Mouse (Mus musculus) E14TG2a.4 (cell line): Measurements from ENCODE around the gene Coq5.

Experiments
- CTCF ChIP-seq: conservative IDR thresholded peaks from 2 replicates; pipeline ENCODE4 v1.5.1; 2014; ENCODE audit warnings: low read length
- POU5F1 ChIP-seq: IDR thresholded peaks from 2 replicates; pipeline ENCODE4 v1.6.1; 2014; ENCODE audit warnings: low read length, borderline replicate concordance

DNA sequence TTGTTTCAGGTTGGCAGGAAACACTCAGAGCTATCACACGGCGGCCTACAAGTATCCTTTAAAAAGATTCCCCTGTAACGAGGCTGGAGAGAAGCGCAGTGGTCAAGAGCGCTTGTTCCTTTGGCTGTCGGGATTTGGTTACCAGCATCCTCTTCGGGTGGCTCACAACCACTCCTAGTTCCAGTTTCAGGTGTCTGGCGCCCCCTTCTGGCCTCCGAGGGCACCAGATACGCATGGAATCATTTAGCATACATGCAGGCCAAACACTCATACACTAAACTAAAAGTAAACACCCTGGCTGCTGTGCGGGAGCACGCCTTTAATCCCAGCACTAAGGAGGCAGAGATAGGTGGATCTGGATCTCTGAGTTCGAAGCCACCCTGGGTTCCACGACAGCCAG is 3.5 kb upstream of the Coq5 start:
- peak; percentile 92 for TF ChIP-seq CTCF
- no peak for TF ChIP-seq POU5F1
